Mouse (Mus musculus): ENCODE data around the gene Dctpp1. TPM values are rescaled to one million over a fixed set of nuclear protein-coding genes. Genes with fewer than 3 reads are reported as not detected.

Dctpp1 gene
- total and polyA plus RNA-seq, 3 experiments: 238 to 290 TPM; not detected in 1

DNA sequence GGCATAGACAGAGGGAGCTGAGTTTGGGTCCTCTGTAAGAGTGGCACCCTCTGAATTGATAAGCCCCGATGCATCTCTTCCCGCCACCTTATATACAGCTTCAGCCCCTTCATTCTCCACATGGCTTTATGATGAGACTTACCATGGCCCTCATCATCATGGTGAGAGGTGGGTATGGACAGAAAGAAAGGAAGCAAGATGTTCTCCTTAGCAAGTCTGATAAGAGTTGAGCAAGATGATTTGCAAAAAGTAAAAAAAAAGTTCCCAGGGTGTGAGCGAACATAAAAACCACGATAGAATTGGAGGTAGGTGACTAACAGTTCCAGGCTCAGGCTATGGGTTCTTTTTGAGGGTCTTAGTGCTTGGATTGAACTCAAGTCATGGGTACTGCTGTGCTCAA, 41.8 kb downstream of the Dctpp1 start (continued):
- TF ChIP-seq ELF1 (IDR thresholded peaks at IDR 0.05; ENCODE audit: low read depth, low read length) (no peak), MAZ (IDR thresholded peaks at IDR 0.05; ENCODE audit: low read depth, low read length) (0 out of 2 replicates have a peak, but pooled peaks have one; percentile 10)

DNA sequence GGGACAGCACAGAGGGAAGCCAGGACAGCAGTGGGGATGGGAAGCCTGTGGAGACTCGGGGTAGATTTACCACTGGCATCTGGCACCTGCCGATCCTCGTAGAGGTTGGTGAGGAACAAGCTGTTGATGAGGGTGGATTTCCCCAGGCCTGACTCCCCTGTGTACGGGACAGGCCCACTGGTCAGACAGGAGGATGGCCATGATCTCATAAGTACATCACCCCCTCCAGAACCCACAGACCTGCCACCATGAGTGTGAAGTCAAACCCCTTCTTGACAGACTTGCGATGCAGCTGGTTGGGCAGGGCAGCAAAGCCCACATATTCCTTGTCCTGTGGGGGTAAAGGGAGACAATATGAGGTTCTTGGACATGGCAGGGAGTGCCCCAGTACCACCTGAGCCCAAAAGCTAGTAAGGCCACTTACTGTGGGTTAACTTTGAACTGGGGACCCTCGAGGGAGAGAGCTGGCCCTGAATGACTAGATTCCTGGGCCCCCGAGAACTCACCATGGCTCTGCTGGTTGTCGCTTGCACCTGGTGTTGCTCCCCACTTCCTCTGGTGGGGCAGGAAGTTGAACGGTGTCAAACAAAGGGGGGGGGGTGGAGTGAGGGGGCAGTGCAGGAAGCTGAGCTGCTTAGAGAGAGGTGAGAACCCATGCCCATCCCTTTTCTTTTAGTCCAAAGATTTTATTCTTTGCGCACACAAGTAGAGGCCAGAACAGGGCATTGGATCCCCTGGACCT, 42.4 kb downstream of the Dctpp1 start:
- Histone ChIP-seq H3K4me3 (ENCODE audit: control insufficient read depth in 1 of 2, insufficient read depth in 1 of 2, low read depth in 2 of 2, low read length in 2 of 2) (peak overlapping the region; percentile 32 to 34), H3K27me3 (ENCODE audit: control insufficient read depth in 1 of 2, insufficient read depth in 2 of 2, low read length in 2 of 2) (no peaks in the 10 kb centered on the region), H3K9ac (ENCODE audit: control insufficient read depth, low read depth, low read length, poor library complexity, severe bottlenecking) (peak overlapping the region; percentile 67), H3K27ac (ENCODE audit: control insufficient read depth, low read depth, low read length) (peak overlapping the region; percentile 91), H3K9me3 (replicated peaks; ENCODE audit: insufficient read depth, low read length) (no peaks in the 10 kb centered on the region), H3K36me3 (ENCODE audit: control insufficient read depth in 1 of 2, insufficient read depth in 2 of 2, low read length in 2 of 2) (peaks cover 0 to 21% of the 10 kb centered on the region in 2 experiments; a peak in 2 of 4 replicates), H3K4me1 (ENCODE audit: control insufficient read depth in 1 of 2, insufficient read depth in 2 of 2, low read length in 2 of 2) (peaks cover 23 to 39% of the 10 kb centered on the region in 2 experiments), H3K79me2 (ENCODE audit: control insufficient read depth, insufficient read depth, low read length, poor library complexity) (peaks cover 3% of the 10 kb centered on the region)
- TF ChIP-seq ZNF384 (IDR thresholded peaks at IDR 0.05; ENCODE audit: low read depth, low read length) (no peak), USF2 (IDR thresholded peaks at IDR 0.05; ENCODE audit: borderline replicate concordance in 1 of 2, insufficient read depth in 1 of 2, low read depth in 1 of 2, low read length in 2 of 2) (no peak), GATA1 (IDR thresholded peaks at IDR 0.05; ENCODE audit: low read depth, low read length) (no peak), CTCF (IDR thresholded peaks at IDR 0.05 in 2 of 3, conservative IDR thresholded peaks at IDR 0.05 in 1 of 3; ENCODE audit: control insufficient read depth in 1 of 3, insufficient read depth in 1 of 3, low read depth in 2 of 3, low read length in 3 of 3, poor library complexity in 1 of 3, severe bottlenecking in 1 of 3) (no peak), USF1 (IDR thresholded peaks at IDR 0.05; ENCODE audit: low read depth, low read length) (no peak), SMC3 (IDR thresholded peaks at IDR 0.05; ENCODE audit: low read depth, low read length) (no peak), POLR2AphosphoS2 (IDR thresholded peaks at IDR 0.05; ENCODE audit: low read length) (no peak), ELF1 (IDR thresholded peaks at IDR 0.05; ENCODE audit: low read depth, low read length) (no peak), POLR2A (IDR thresholded peaks at IDR 0.05; ENCODE audit: control insufficient read depth in 1 of 2, insufficient read depth in 1 of 2, low read depth in 1 of 2, low read length in 2 of 2, poor library complexity in 1 of 2) (peak; percentile 13 to 38; a peak in 1 of 4 replicates), NELFE (IDR thresholded peaks at IDR 0.05; ENCODE audit: low read depth, low read length) (no peak; the same call in 1 of the 2 replicates), HCFC1 (IDR thresholded peaks at IDR 0.05; ENCODE audit: low read depth, low read length) (0 out of 2 replicates have a peak, but pooled peaks have one; percentile 12), MAFK (IDR thresholded peaks at IDR 0.05; ENCODE audit: borderline replicate concordance, low read depth, low read length) (no peak), MAZ (IDR thresholded peaks at IDR 0.05; ENCODE audit: low read depth, low read length) (peak; percentile 84; the same call in 1 of the 2 replicates), CHD1 (IDR thresholded peaks at IDR 0.05; ENCODE audit: low read depth, low read length) (no peak), SIN3A (IDR thresholded peaks at IDR 0.05; ENCODE audit: low read length) (no peak)
- DNase-seq (ENCODE audit: low read depth, low spot score): peak; percentile 75

DNA sequence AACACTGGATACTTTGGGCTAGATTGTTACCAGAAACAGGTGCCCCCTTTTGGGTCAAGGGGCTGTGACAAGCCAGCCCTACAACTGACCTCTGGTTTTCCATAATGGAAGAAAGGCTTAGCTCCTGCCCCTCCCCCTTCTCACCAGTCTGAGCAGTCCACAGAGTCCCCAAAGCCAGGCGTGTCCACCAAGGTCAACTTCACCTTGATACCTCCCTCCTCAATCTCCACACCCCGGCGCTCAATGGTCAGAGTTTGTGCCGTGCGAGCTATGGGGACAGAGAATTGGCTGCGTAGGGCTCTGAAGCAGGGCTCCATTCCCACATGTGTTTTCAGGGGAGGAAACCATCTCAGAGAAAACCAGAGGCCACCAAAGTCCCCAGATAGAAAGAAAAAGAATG, 43.0 kb downstream of the Dctpp1 start:
- no peak for DNase-seq (ENCODE audit: low read depth, low spot score)
- Histone ChIP-seq H3K36me3 (ENCODE audit: control insufficient read depth in 1 of 2, insufficient read depth in 2 of 2, low read length in 2 of 2) (peaks cover 0 to 22% of the 10 kb centered on the region in 2 experiments; a peak in 2 of 4 replicates), H3K27ac (ENCODE audit: control insufficient read depth, low read depth, low read length) (peak overlapping the region; percentile 91), H3K4me3 (ENCODE audit: control insufficient read depth in 1 of 2, insufficient read depth in 1 of 2, low read depth in 2 of 2, low read length in 2 of 2) (peak overlapping the region; percentile 32 to 34), H3K9ac (ENCODE audit: control insufficient read depth, low read depth, low read length, poor library complexity, severe bottlenecking) (peak overlapping the region; percentile 67), H3K4me1 (ENCODE audit: control insufficient read depth in 1 of 2, insufficient read depth in 2 of 2, low read length in 2 of 2) (peaks cover 23 to 41% of the 10 kb centered on the region in 2 experiments), H3K9me3 (replicated peaks; ENCODE audit: insufficient read depth, low read length) (no peaks in the 10 kb centered on the region), H3K27me3 (ENCODE audit: control insufficient read depth in 1 of 2, insufficient read depth in 2 of 2, low read length in 2 of 2) (no peaks in the 10 kb centered on the region), H3K79me2 (ENCODE audit: control insufficient read depth, insufficient read depth, low read length, poor library complexity) (peaks cover 3% of the 10 kb centered on the region)
- TF ChIP-seq GATA1 (IDR thresholded peaks at IDR 0.05; ENCODE audit: low read depth, low read length) (no peak), MYB (IDR thresholded peaks at IDR 0.05; ENCODE audit: low read depth, low read length) (no peak), MAX (IDR thresholded peaks at IDR 0.05; ENCODE audit: low read length) (no peak), MXI1 (IDR thresholded peaks at IDR 0.05; ENCODE audit: low read depth, low read length) (0 out of 2 replicates have a peak, but pooled peaks have one; percentile 37)

Measured in MEL (cell line).